Mouse (Mus musculus) midbrain, embryonic 15.5 days (tissue): ENCODE results near the gene Schip1. TPM values are rescaled to one million over a fixed set of nuclear protein-coding genes. Genes with fewer than 3 reads are reported as not detected.

Source experiments
- ATAC-seq: fragments of 200-750 bp; cut with Nextera tagmentation; replicated peaks from 2 replicates; pipeline ENCODE4 v1.8.0; 2017; ENCODE audit warnings: moderate TSS enrichment
- H3K27ac ChIP-seq: fragments of 300-500 bp; sonication (generic); 2 replicates; pipeline ENCODE4 v1.5.1; 2015; ENCODE audit warnings: mild to moderate bottlenecking, inconsistent platforms
- H3K27me3 ChIP-seq: fragments of 300-500 bp; sonication (generic); replicated peaks from 2 replicates; pipeline ENCODE4 v1.6.1; 2015; ENCODE audit warnings: inconsistent platforms
- H3K36me3 ChIP-seq: fragments of 300-500 bp; sonication (generic); replicated peaks from 2 replicates; pipeline ENCODE4 v1.6.1; 2015; ENCODE audit warnings: inconsistent platforms
- H3K4me1 ChIP-seq: fragments of 300-500 bp; sonication (generic); 2 replicates; pipeline ENCODE4 v1.6.1; 2015; ENCODE audit warnings: inconsistent platforms
- H3K4me2 ChIP-seq: fragments of 300-500 bp; sonication (generic); 2 replicates; pipeline ENCODE4 v1.6.1; 2015; ENCODE audit warnings: inconsistent platforms, mild to moderate bottlenecking, moderate library complexity
- H3K4me3 ChIP-seq: fragments of 300-500 bp; sonication (generic); 2 replicates; pipeline ENCODE4 v1.5.1; 2015; ENCODE audit warnings: mild to moderate bottlenecking, inconsistent platforms
- H3K9ac ChIP-seq: fragments of 300-500 bp; sonication (generic); 2 replicates; pipeline ENCODE4 v1.6.1; 2015; ENCODE audit warnings: mild to moderate bottlenecking, inconsistent platforms
- H3K9me3 ChIP-seq: fragments of 300-500 bp; sonication (generic); 2 replicates; pipeline ENCODE4 v1.6.1; 2016; ENCODE audit warnings: inconsistent platforms
- WGBS: fragments of 180-500 bp; shearing (Covaris S2); methylation state at CpG from one replicate; pipeline ENCODE4 v1.1.7; 2015; ENCODE audit warnings: mixed read lengths; 5-methylcytosine and 5-hydroxymethylcytosine counted together
- polyA plus RNA-seq: library from polyadenylated mRNA; unstranded; fragments of >200 nt; fragmentation: Nextera tagmentation; extraction: Ambion mirVana; gene quantifications from 2 replicates; pipeline ENCODE4 v1.2.1, GENCODE M21; 2015

The Schip1 gene
- polyA plus RNA-seq, 1 experiment from 2014 or later, result 129 TPM

GRCm38 (mm10) chr3:68160175-68160574 lies 95.6 kb downstream of the Schip1 start:
- H3K9me3 ChIP-seq, result no peaks in the 10 kb centered on the region
- ATAC-seq, result no peak
- H3K4me2 ChIP-seq, result no peak overlapping the region
- no peaks in the 10 kb centered on the region for H3K36me3 ChIP-seq
- no peaks in the 10 kb centered on the region for H3K27me3 ChIP-seq
- no peak overlapping the region for H3K4me3 ChIP-seq
- 79% methylated on average over 1 of the region's 1 CpGs for WGBS
- H3K9ac ChIP-seq, result no peak overlapping the region
- 0 out of 2 replicates have a peak, but pooled peaks cover 3% of the 10 kb centered on the region for H3K4me1 ChIP-seq
- no peak overlapping the region for H3K27ac ChIP-seq

DNA sequence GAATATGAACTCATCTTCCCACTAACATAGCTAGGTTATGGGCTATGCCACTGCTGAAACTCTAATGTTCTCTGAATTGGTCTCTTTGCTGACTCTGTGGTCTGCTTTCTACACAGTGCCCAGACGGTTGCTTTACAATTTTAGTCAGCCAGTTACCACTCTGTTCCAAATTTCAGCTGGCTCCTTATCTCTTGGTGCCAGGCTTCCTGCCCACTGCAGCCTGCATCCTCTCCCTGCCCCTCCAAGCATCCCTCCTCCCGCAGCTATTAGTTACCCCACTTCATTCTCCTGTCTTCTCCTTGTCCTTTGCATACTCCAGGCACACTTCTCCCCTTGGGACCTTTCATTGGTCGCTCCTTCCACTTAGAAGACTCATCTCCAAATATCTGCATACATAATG lies 96.2 kb downstream of the Schip1 start:
- H3K9ac ChIP-seq, result no peak overlapping the region
- H3K27me3 ChIP-seq, result no peaks in the 10 kb centered on the region
- no peaks in the 10 kb centered on the region for H3K36me3 ChIP-seq
- no peak overlapping the region for H3K4me2 ChIP-seq
- 0 out of 2 replicates have a peak, but pooled peaks cover 3% of the 10 kb centered on the region for H3K4me1 ChIP-seq
- H3K4me3 ChIP-seq, result no peak overlapping the region
- WGBS, result 84% methylated on average over 3 of the region's 3 CpGs
- H3K9me3 ChIP-seq, result no peaks in the 10 kb centered on the region
- no peak overlapping the region for H3K27ac ChIP-seq
- no peak for ATAC-seq

DNA sequence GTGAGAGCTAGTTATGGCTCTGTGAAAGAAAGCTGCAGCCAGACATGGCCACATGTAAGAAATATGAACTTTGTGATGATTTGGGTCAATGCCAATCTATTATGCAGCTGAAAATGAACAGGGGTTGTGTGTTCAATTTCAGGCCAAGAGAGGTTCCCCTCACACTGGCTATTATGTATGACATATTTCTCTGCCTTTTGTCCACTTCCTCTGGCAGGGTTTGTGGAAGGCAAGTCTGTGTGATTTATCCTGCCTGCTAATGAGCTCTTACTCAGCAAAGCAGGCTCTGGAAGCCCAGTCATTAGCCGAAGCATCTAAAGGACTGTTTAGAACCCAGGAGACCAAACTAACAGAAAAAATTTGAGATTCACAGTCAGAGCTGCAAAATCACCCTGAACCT lies 113.6 kb downstream of the Schip1 start:
- no peak for ATAC-seq
- WGBS, result 46% methylated on average over 1 of the region's 1 CpGs
- no peak overlapping the region for H3K4me3 ChIP-seq
- no peaks in the 10 kb centered on the region for H3K36me3 ChIP-seq
- H3K27me3 ChIP-seq, result no peaks in the 10 kb centered on the region
- H3K9me3 ChIP-seq, result no peaks in the 10 kb centered on the region
- H3K27ac ChIP-seq, result no peak overlapping the region
- no peaks in the 10 kb centered on the region for H3K4me1 ChIP-seq
- H3K4me2 ChIP-seq, result no peak overlapping the region
- H3K9ac ChIP-seq, result no peak overlapping the region

- 63% methylated on average over 8 of the region's 8 CpGs for WGBS
- no peak for ATAC-seq
Observed at GRCm38 (mm10) chr3:68187471-68187870, 122.9 kb downstream of the Schip1 start.

GRCm38 (mm10) chr3:68189100-68189499 lies 124.5 kb downstream of the Schip1 start:
- WGBS, result 92% methylated on average over 2 of the region's 2 CpGs

More at GRCm38 (mm10) chr3:68187471-68187870, 122.9 kb downstream of the Schip1 start:
- H3K4me2 ChIP-seq, result no peak overlapping the region
- H3K4me1 ChIP-seq, result no peaks in the 10 kb centered on the region
- no peak overlapping the region for H3K9ac ChIP-seq
- no peak overlapping the region for H3K27ac ChIP-seq
- H3K4me3 ChIP-seq, result no peak overlapping the region
- no peaks in the 10 kb centered on the region for H3K9me3 ChIP-seq
- no peaks in the 10 kb centered on the region for H3K27me3 ChIP-seq
- H3K36me3 ChIP-seq, result no peaks in the 10 kb centered on the region

DNA sequence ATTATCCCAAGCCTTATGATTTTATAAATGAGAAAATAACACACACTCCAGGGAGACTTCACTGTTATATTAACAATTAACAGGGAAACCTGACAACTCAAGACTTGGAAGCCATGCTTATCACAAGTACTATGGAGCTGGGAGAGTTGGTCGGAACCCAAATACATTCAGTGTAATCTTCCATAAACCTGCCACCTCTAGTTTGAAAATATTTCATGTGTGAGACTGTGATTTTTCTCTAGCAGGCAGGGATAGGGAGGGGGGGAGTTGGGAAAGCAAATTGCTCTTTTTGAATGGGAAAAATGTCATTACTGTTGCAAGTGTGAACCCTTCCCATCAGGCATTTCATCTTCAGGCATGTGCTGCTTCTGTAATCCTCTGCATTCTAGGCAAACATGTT lies 132.3 kb downstream of the Schip1 start:
- no peak overlapping the region for H3K4me2 ChIP-seq
- H3K9ac ChIP-seq, result no peak overlapping the region
- no peak for ATAC-seq
- no peak overlapping the region for H3K27ac ChIP-seq
- H3K36me3 ChIP-seq, result no peaks in the 10 kb centered on the region
- no peaks in the 10 kb centered on the region for H3K9me3 ChIP-seq
- H3K4me3 ChIP-seq, result no peak overlapping the region
- H3K27me3 ChIP-seq, result no peaks in the 10 kb centered on the region
- 78% methylated on average over 1 of the region's 1 CpGs for WGBS
- no peaks in the 10 kb centered on the region for H3K4me1 ChIP-seq

More at GRCm38 (mm10) chr3:68189100-68189499, 124.5 kb downstream of the Schip1 start:
- Histone ChIP-seq H3K9me3 (no peaks in the 10 kb centered on the region), H3K27me3 (no peaks in the 10 kb centered on the region), H3K27ac (no peak overlapping the region), H3K4me1 (no peaks in the 10 kb centered on the region), H3K4me3 (no peak overlapping the region), H3K36me3 (no peaks in the 10 kb centered on the region), H3K9ac (no peak overlapping the region), H3K4me2 (no peak overlapping the region)
- no peak for ATAC-seq

DNA sequence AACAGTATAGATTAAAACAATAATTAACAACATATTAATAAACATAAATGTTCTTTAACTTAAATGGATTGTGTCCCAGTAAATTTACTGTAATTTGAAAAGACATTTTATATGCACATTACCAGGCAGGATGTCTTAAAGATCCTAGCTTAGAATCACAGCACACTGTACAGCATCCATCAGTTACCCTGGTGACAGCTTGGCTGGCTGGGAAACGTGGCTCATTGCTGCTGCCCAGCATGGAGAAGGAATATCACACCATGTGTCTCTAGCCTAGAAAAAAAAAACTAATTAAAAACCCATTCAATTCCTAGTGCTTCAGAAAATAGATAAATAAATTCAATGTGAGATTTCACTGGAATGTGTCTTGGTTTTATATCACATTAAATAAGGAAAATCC lies 136.6 kb downstream of the Schip1 start:
- Histone ChIP-seq H3K4me1 (peaks cover 2% of the 10 kb centered on the region; the same call in 1 of the 2 replicates), H3K4me3 (no peak overlapping the region), H3K9ac (no peak overlapping the region), H3K27me3 (no peaks in the 10 kb centered on the region), H3K27ac (no peak overlapping the region), H3K36me3 (no peaks in the 10 kb centered on the region), H3K4me2 (no peak overlapping the region), H3K9me3 (no peaks in the 10 kb centered on the region)
- 0 out of 2 replicates have a peak, but pooled peaks have one; percentile 66 for ATAC-seq
- 8% methylated on average over 1 of the region's 1 CpGs for WGBS

GRCm38 (mm10) chr3:68202162-68202902 lies 137.7 kb downstream of the Schip1 start:
- Histone ChIP-seq H3K36me3 (no peaks in the 10 kb centered on the region), H3K4me2 (no peak overlapping the region), H3K27ac (no peak overlapping the region), H3K9ac (no peak overlapping the region), H3K4me3 (no peak overlapping the region), H3K27me3 (no peaks in the 10 kb centered on the region), H3K4me1 (peaks cover 2% of the 10 kb centered on the region; the same call in 1 of the 2 replicates), H3K9me3 (no peaks in the 10 kb centered on the region)
- ATAC-seq, result no peak
- WGBS, result 31% methylated on average over 4 of the region's 4 CpGs

GRCm38 (mm10) chr3:68203934-68204467 lies 139.4 kb downstream of the Schip1 start:
- 57% methylated on average over 4 of the region's 4 CpGs for WGBS
- Histone ChIP-seq H3K27ac (no peak overlapping the region), H3K36me3 (no peaks in the 10 kb centered on the region), H3K9ac (no peak overlapping the region), H3K4me2 (no peak overlapping the region), H3K27me3 (no peaks in the 10 kb centered on the region), H3K9me3 (no peaks in the 10 kb centered on the region), H3K4me1 (peaks cover 2% of the 10 kb centered on the region; the same call in 1 of the 2 replicates), H3K4me3 (no peak overlapping the region)
- ATAC-seq, result no peak

- no peaks in the 10 kb centered on the region for H3K36me3 ChIP-seq
- ATAC-seq, result no peak
- H3K4me1 ChIP-seq, result no peaks in the 10 kb centered on the region
- H3K9me3 ChIP-seq, result no peaks in the 10 kb centered on the region
- WGBS, result 72% methylated on average over 4 of the region's 4 CpGs
- H3K27me3 ChIP-seq, result no peaks in the 10 kb centered on the region
- H3K9ac ChIP-seq, result no peak overlapping the region
- H3K27ac ChIP-seq, result no peak overlapping the region
- no peak overlapping the region for H3K4me2 ChIP-seq
- no peak overlapping the region for H3K4me3 ChIP-seq
Observed at GRCm38 (mm10) chr3:68210422-68210821, 145.8 kb downstream of the Schip1 start.

GRCm38 (mm10) chr3:68221452-68221851 lies 156.8 kb downstream of the Schip1 start:
- ATAC-seq, result no peak

DNA sequence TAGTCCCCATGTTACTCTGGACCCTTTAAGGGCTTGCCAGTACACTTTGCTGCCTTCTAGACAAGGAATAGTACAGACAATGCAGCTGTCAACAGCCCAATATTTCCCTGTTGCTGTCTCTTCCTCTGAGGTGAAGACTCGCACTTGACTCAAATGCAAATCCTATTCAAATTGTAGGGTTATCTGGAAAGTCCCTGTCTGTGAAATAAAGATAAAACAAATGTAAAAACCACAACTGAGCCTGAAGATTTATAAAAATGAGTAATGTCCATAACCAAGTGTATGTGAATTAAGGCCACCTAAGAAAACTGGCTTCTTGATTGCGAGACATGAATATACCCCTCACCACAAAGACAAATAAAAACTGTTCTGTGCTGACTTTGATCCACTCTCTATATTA lies 175.3 kb downstream of the Schip1 start:
- no peak overlapping the region for H3K4me2 ChIP-seq
- 91% methylated on average over 2 of the region's 2 CpGs for WGBS
- H3K4me3 ChIP-seq, result no peak overlapping the region
- no peaks in the 10 kb centered on the region for H3K4me1 ChIP-seq
- no peak for ATAC-seq
- H3K9ac ChIP-seq, result no peak overlapping the region
- H3K27me3 ChIP-seq, result no peaks in the 10 kb centered on the region
- no peak overlapping the region for H3K27ac ChIP-seq
- no peaks in the 10 kb centered on the region for H3K36me3 ChIP-seq
- no peaks in the 10 kb centered on the region for H3K9me3 ChIP-seq

More at GRCm38 (mm10) chr3:68221452-68221851, 156.8 kb downstream of the Schip1 start:
- no peak overlapping the region for H3K27ac ChIP-seq
- 98% methylated on average over 3 of the region's 3 CpGs for WGBS
- no peaks in the 10 kb centered on the region for H3K36me3 ChIP-seq
- no peaks in the 10 kb centered on the region for H3K9me3 ChIP-seq
- no peaks in the 10 kb centered on the region for H3K27me3 ChIP-seq
- no peak overlapping the region for H3K9ac ChIP-seq
- no peak overlapping the region for H3K4me2 ChIP-seq
- no peak overlapping the region for H3K4me3 ChIP-seq
- H3K4me1 ChIP-seq, result no peaks in the 10 kb centered on the region

GRCm38 (mm10) chr3:68243239-68243638 lies 178.6 kb downstream of the Schip1 start:
- no peak for ATAC-seq
- no peak overlapping the region for H3K27ac ChIP-seq
- H3K27me3 ChIP-seq, result no peaks in the 10 kb centered on the region
- no peaks in the 10 kb centered on the region for H3K4me1 ChIP-seq
- H3K9ac ChIP-seq, result no peak overlapping the region
- H3K4me3 ChIP-seq, result no peak overlapping the region
- H3K4me2 ChIP-seq, result no peak overlapping the region
- H3K36me3 ChIP-seq, result no peaks in the 10 kb centered on the region
- H3K9me3 ChIP-seq, result no peaks in the 10 kb centered on the region
- WGBS, result 73% methylated on average over 3 of the region's 3 CpGs
